Mouse (Mus musculus): Measurements from ENCODE around the gene Snx1. TPM values are rescaled to one million over a fixed set of nuclear protein-coding genes. Genes with fewer than 3 reads are reported as not detected.

Snx1 gene
- total and polyA plus RNA-seq, 3 experiments: 86.4 to 186 (median 110) TPM

DNA sequence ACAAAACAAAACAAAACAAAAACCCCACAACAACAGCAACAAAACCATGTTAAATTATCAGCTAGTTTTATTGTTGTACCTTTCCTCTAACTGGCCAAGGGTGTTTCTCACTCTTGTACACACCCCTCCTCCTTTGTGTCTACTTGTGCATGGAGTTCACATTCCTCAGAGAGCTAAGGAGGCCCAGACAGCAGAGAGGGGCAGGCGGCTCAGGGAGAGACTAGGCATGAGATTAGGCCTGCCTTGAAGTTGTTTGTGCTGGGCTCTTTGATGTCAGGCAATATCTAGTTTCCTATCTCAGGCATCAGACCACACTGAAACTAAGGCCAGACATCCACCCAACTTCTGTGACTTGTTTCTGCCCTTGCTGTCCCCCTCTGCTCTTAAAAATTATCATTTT lies 41.8 kb upstream of the Snx1 start:
- no peaks in the 10 kb centered on the region for H3K27me3 ChIP-seq (replicated peaks)
- dilution Hi-C loops (cut with MboI; ENCODE audit: extremely low pct_ligation_motif_present, extremely low pct_unique_long_range_greater_than_20kb, low sequenced_read_pairs): no loop called here
- no peaks in the 10 kb centered on the region for H3K9me3 ChIP-seq (replicated peaks; ENCODE audit: low read length)
- H3K9ac ChIP-seq (ENCODE audit: insufficient read depth, low read depth): no peak overlapping the region
- peaks cover 11 to 79% of the 10 kb centered on the region in 2 experiments for H3K36me3 ChIP-seq (replicated peaks in 1 of 2; ENCODE audit: control insufficient read depth in 1 of 2, insufficient read depth in 1 of 2, low read length in 1 of 2)
- DNase-seq (ENCODE audit: extremely low read depth): no peak
- in situ Hi-C loops (cut with MboI; ENCODE audit: low pct_ligation_motif_present, low pct_unique_long_range_greater_than_20kb, low sequenced_read_pairs): loop anchor here (25.0 kb wide), 1 partner anchor 244 kb away; no protein-coding TSS in a partner anchor
- no peak for TF ChIP-seq USF2 (conservative IDR thresholded peaks at IDR 0.05; ENCODE audit: low read depth, low read length)
- no peak for TF ChIP-seq JUND (conservative IDR thresholded peaks at IDR 0.05; ENCODE audit: low read depth, low read length)
- TF ChIP-seq MYC (IDR thresholded peaks at IDR 0.05; ENCODE audit: low read depth, low read length): no peak
- no peak for TF ChIP-seq TCF12 (IDR thresholded peaks at IDR 0.05; ENCODE audit: low read depth, low read length)
- TF ChIP-seq SIN3A (IDR thresholded peaks at IDR 0.05; ENCODE audit: low read length): no peak
- no peak for TF ChIP-seq JUN (IDR thresholded peaks at IDR 0.05; ENCODE audit: insufficient read depth, low read depth, low read length)
- H3K27ac ChIP-seq (ENCODE audit: insufficient read depth, low read depth): no peak overlapping the region
- H3K4me1 ChIP-seq (ENCODE audit: control insufficient read depth in 1 of 2, insufficient read depth in 2 of 2): peaks cover 0 to 39% of the 10 kb centered on the region in 2 experiments; a peak in 2 of 4 replicates
- no peaks in the 10 kb centered on the region for H3K79me2 ChIP-seq (replicated peaks; ENCODE audit: control insufficient read depth, extremely low read depth, insufficient read depth, poor library complexity, severe bottlenecking)
- no peak overlapping the region for H3K4me3 ChIP-seq (replicated peaks in 1 of 3; ENCODE audit: low read depth in 2 of 3, low read length in 2 of 3, poor library complexity in 1 of 3)
- no peak overlapping the region for H3K4me2 ChIP-seq (ENCODE audit: insufficient read depth, low read depth, poor library complexity, severe bottlenecking)

DNA sequence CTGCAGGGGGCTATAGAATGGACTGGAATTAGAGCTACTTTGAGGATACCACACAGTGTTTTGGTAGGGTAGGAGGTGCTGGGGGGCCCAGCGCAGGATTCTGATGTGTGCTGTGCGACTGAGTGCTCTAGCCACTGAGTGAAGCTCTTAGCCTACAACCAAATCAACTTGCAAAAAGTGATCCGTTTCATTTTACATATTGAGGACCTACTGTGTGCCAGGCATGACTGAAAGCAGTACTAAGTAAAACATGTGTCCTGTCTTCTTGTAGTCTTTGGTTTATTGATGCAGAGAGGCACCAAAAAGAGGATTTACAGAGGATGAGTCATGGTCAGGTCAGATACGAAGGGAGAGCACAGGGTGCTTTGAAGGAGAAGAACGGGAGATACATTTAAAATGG lies 40.8 kb upstream of the Snx1 start:
- Histone ChIP-seq H3K9me3 (replicated peaks; ENCODE audit: low read length) (no peaks in the 10 kb centered on the region), H3K27ac (ENCODE audit: insufficient read depth, low read depth) (no peak overlapping the region), H3K36me3 (replicated peaks in 1 of 2; ENCODE audit: control insufficient read depth in 1 of 2, insufficient read depth in 1 of 2, low read length in 1 of 2) (peaks cover 11 to 77% of the 10 kb centered on the region in 2 experiments), H3K4me2 (ENCODE audit: insufficient read depth, low read depth, poor library complexity, severe bottlenecking) (no peak overlapping the region), H3K79me2 (replicated peaks; ENCODE audit: control insufficient read depth, extremely low read depth, insufficient read depth, poor library complexity, severe bottlenecking) (peaks cover under 1% of the 10 kb centered on the region; the same call in 1 of the 2 replicates), H3K4me3 (replicated peaks in 1 of 3; ENCODE audit: low read depth in 2 of 3, low read length in 2 of 3, poor library complexity in 1 of 3) (no peak overlapping the region), H3K4me1 (ENCODE audit: control insufficient read depth in 1 of 2, insufficient read depth in 2 of 2) (peaks cover 0 to 41% of the 10 kb centered on the region in 2 experiments; a peak in 2 of 4 replicates), H3K27me3 (replicated peaks) (no peaks in the 10 kb centered on the region), H3K9ac (ENCODE audit: insufficient read depth, low read depth) (no peak overlapping the region)
- no peak for DNase-seq (ENCODE audit: extremely low read depth)
- dilution Hi-C loops (cut with MboI; ENCODE audit: extremely low pct_ligation_motif_present, extremely low pct_unique_long_range_greater_than_20kb, low sequenced_read_pairs): no loop called here
- TF ChIP-seq ZMIZ1 (IDR thresholded peaks at IDR 0.05; ENCODE audit: low read depth, low read length) (no peak), MAZ (IDR thresholded peaks at IDR 0.05; ENCODE audit: low read depth, low read length) (no peak), TBP (conservative IDR thresholded peaks at IDR 0.05; ENCODE audit: low read depth, low read length) (no peak), ZKSCAN1 (IDR thresholded peaks at IDR 0.05; ENCODE audit: borderline replicate concordance, low read depth, low read length) (peak; percentile 73)
- in situ Hi-C loops (cut with MboI; ENCODE audit: low pct_ligation_motif_present, low pct_unique_long_range_greater_than_20kb, low sequenced_read_pairs): loop anchor here (25.0 kb wide), 1 partner anchor 245 kb away; no protein-coding TSS in a partner anchor

GRCm38 (mm10) chr9:66162995-66163394 lies 36.6 kb upstream of the Snx1 start:
- TF ChIP-seq UBTF (IDR thresholded peaks at IDR 0.05; ENCODE audit: low read depth, low read length) (no peak), SMC3 (IDR thresholded peaks at IDR 0.05; ENCODE audit: low read depth, low read length) (peak; percentile 22; the same call in 1 of the 2 replicates), MYC (IDR thresholded peaks at IDR 0.05; ENCODE audit: low read depth, low read length) (no peak), CTCF (conservative IDR thresholded peaks at IDR 0.05 in 1 of 2, IDR thresholded peaks at IDR 0.05 in 1 of 2; ENCODE audit: low read depth in 2 of 2, low read length in 2 of 2) (peak in 1 of 2 experiments; percentile 25; a peak in 2 of 4 replicates), ZC3H11A (IDR thresholded peaks at IDR 0.05; ENCODE audit: low read depth, low read length) (no peak), IRF4 (IDR thresholded peaks at IDR 0.05; ENCODE audit: low read depth, low read length) (no peak), NELFE (IDR thresholded peaks at IDR 0.05; ENCODE audit: low read depth, low read length) (no peak), HCFC1 (IDR thresholded peaks at IDR 0.05; ENCODE audit: low read depth, low read length) (no peak), ZMIZ1 (IDR thresholded peaks at IDR 0.05; ENCODE audit: low read depth, low read length) (no peak), RAD21 (IDR thresholded peaks at IDR 0.05; ENCODE audit: low read depth, low read length) (peak; percentile 33)
- Histone ChIP-seq H3K9me3 (replicated peaks; ENCODE audit: low read length) (peaks cover 5% of the 10 kb centered on the region), H3K27me3 (replicated peaks) (no peaks in the 10 kb centered on the region)

More at GRCm38 (mm10) chr9:66162995-66163394, 36.6 kb upstream of the Snx1 start:
- H3K27ac ChIP-seq (ENCODE audit: insufficient read depth, low read depth): no peak overlapping the region
- H3K36me3 ChIP-seq (replicated peaks in 1 of 2; ENCODE audit: control insufficient read depth in 1 of 2, insufficient read depth in 1 of 2, low read length in 1 of 2): peaks cover 9 to 53% of the 10 kb centered on the region in 2 experiments
- peaks cover 8% of the 10 kb centered on the region; the same call in 1 of the 2 replicates for H3K79me2 ChIP-seq (replicated peaks; ENCODE audit: control insufficient read depth, extremely low read depth, insufficient read depth, poor library complexity, severe bottlenecking)
- H3K4me3 ChIP-seq (replicated peaks in 1 of 3; ENCODE audit: low read depth in 2 of 3, low read length in 2 of 3, poor library complexity in 1 of 3): no peak overlapping the region
- H3K4me1 ChIP-seq (ENCODE audit: control insufficient read depth in 1 of 2, insufficient read depth in 2 of 2): peaks cover 0 to 49% of the 10 kb centered on the region in 2 experiments; a peak in 2 of 4 replicates
- in situ Hi-C loops (cut with MboI; ENCODE audit: low pct_ligation_motif_present, low pct_unique_long_range_greater_than_20kb, low sequenced_read_pairs) (loop anchor here (5.0 to 25.0 kb wide), 3 partner anchors 34 to 249 kb away; no protein-coding TSS in a partner anchor), dilution Hi-C loops (cut with MboI; ENCODE audit: extremely low pct_ligation_motif_present, extremely low pct_unique_long_range_greater_than_20kb, low sequenced_read_pairs) (no loop called here)
- no peak for DNase-seq (ENCODE audit: extremely low read depth)
- no peak overlapping the region for H3K4me2 ChIP-seq (ENCODE audit: insufficient read depth, low read depth, poor library complexity, severe bottlenecking)
- no peak overlapping the region for H3K9ac ChIP-seq (ENCODE audit: insufficient read depth, low read depth)

All from CH12.LX (cell line).